Mouse (Mus musculus): ENCODE results near the gene Cwc25. TPM values are rescaled to one million over a fixed set of nuclear protein-coding genes. Genes with fewer than 3 reads are reported as not detected.
"Not testable (repeated sequence)": the region's sequence is repeated elsewhere in the genome, so short reads cannot be mapped to it uniquely, and the experiment has no call there.

Gene Cwc25
- polyA plus RNA-seq, 1 experiment, result 14.6 TPM

DNA sequence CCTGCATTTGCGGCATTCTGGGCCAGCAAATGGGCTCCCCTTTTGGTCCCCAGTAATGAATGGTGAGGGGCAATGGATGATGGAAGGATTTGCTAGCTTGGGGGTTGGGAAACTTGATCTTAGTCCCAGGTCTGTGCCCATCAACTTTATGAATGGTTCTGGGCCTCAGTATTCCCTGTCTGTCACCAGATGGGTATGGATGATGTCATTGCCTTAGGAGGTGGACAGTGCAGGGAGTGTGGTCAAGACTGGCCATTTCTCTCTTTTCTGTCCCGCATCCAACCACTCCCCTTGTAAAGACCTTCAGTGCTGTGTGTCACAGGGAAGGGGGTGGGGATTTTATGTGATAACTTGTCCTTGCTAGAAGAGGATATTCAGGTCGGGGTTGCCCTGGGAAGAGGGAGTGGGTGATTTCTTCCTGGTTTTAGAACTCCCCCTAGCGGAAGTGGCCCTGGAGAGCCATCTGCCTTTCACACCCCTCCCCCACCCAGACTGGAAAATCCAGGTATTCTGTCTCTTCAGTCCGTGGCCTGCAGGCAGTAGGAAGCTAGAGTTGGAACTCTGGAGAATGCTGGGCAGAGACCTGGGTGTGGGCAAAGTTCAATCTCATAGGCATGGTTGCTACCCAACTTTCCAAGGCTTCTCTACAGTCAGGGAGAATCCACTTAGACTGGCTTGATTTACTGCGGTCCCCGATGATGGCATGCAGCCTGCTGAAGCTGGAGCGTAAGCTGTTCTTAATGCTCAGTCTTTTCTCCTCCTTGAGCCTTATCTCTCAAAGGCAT lies 35.2 kb upstream of the Cwc25 start:
- Histone ChIP-seq H3K4me1 (peaks cover 71% of the 10 kb centered on the region), H3K9me3 (no peaks in the 10 kb centered on the region), H3K4me3 (replicated peaks) (peak overlapping the region; percentile 98), H3K36me3 (replicated peaks; ENCODE audit: low read length) (peaks cover 51% of the 10 kb centered on the region), H3K27me3 (replicated peaks) (no peaks in the 10 kb centered on the region)
- TF ChIP-seq GATA1 (IDR thresholded peaks at IDR 0.05; ENCODE audit: borderline replicate concordance, low read length) (no peak), FLI1 (IDR thresholded peaks at IDR 0.05; ENCODE audit: low read length) (no peak)

DNA sequence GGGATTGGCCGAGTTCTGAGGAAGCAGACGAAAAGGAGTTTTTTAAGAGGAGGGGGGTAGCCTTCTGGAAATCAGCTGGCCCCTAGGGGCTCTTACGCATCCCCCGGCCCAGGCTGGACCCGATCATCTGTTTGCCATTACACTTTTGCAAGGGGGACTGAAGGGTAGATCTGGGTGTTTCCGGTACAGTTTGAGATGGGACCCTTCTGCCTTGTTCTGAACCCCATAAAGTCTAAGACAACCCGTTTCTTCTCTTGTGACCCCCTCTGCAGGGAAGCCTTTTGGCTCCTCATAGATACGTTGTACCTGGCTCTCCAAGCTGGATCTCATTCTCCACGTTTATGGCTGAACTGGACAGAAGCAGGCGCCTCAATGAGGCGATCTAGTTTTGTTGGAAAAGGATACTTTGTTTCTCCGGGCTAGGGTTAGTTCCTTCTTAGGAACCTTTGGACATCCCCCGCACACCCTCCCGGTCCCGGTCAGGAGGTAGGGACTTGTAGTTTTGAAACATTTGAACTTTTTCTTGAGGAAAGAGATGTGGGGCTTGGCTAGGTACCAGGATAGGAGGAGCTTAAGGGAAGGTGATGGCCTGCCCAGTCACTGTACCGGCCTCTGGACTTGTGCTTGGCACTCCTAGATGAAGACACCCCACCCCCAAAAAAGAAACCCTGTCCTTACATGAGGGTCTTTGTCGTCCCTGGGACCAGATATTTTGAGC lies 34.5 kb upstream of the Cwc25 start:
- TF ChIP-seq GATA1 (IDR thresholded peaks at IDR 0.05; ENCODE audit: borderline replicate concordance, low read length), result no peak
- no peak for TF ChIP-seq FLI1 (IDR thresholded peaks at IDR 0.05; ENCODE audit: low read length)
- Histone ChIP-seq H3K36me3 (replicated peaks; ENCODE audit: low read length) (peaks cover 43% of the 10 kb centered on the region), H3K27me3 (replicated peaks) (no peaks in the 10 kb centered on the region), H3K9me3 (no peaks in the 10 kb centered on the region), H3K4me3 (replicated peaks) (peak overlapping the region; percentile 98), H3K4me1 (peaks cover 70% of the 10 kb centered on the region)

GRCm38 (mm10) chr11:97799994-97800690 lies 33.8 kb upstream of the Cwc25 start:
- Histone ChIP-seq H3K4me1 (peaks cover 64% of the 10 kb centered on the region), H3K27me3 (replicated peaks) (no peaks in the 10 kb centered on the region), H3K9me3 (no peaks in the 10 kb centered on the region), H3K36me3 (replicated peaks; ENCODE audit: low read length) (peaks cover 38% of the 10 kb centered on the region), H3K4me3 (replicated peaks) (peak overlapping the region; percentile 98)
- TF ChIP-seq FLI1 (IDR thresholded peaks at IDR 0.05; ENCODE audit: low read length) (no peak), GATA1 (IDR thresholded peaks at IDR 0.05; ENCODE audit: borderline replicate concordance, low read length) (no peak)

DNA sequence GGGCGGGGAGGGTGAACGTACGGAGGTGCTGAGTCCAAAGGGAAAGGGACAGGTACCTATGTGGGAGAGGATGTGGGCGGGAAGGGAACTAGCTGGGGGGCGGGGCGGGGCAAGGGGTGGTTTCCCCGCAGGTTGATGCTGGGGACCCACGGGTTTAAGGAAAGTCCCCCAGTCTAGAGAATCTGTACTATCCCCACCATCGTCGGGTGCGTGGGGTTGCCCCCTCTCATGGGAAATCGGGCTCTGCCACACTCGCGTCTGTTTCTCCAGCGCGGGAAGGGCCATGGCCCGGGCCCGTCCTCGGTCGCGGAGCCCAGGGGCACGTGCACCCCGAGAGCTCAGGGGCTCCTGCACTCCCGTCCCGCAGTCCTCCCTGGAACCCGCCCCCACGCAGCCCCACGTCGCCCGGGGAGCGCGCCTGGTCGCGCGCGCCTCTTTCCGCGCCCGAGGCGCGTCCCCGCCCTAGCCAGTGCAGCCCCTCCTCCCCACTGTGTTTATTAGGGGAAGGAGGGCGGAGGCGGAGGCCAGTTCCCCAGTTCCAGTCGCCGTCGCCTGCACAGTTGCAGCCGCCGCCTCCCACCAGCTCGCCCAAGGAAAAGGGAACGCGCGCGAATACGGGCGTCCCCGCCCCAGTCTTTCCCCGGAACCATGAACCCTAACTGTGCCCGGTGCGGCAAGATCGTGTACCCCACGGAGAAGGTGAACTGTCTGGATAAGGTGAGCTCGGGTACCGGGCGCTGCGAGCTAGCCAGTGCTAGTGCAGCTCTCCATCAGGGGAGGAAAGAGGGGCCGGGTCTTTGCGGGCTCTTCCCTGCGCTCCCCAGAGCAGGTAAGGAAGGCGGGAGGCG lies 33.0 kb upstream of the Cwc25 start:
- peak overlapping the region; percentile 98 for H3K4me3 ChIP-seq (replicated peaks)
- no peaks in the 10 kb centered on the region for H3K27me3 ChIP-seq (replicated peaks)
- H3K4me1 ChIP-seq, result peaks cover 63% of the 10 kb centered on the region
- TF ChIP-seq GATA1 (IDR thresholded peaks at IDR 0.05; ENCODE audit: borderline replicate concordance, low read length) (no peak), FLI1 (IDR thresholded peaks at IDR 0.05; ENCODE audit: low read length) (no peak)
- H3K9me3 ChIP-seq, result no peaks in the 10 kb centered on the region
- peaks cover 31% of the 10 kb centered on the region for H3K36me3 ChIP-seq (replicated peaks; ENCODE audit: low read length)

GRCm38 (mm10) chr11:97798782-97799145 lies 32.4 kb upstream of the Cwc25 start, which contains the start of gene Lasp1:
Gene Lasp1, plus strand, starts transcription at chr11:97799000.
- Histone ChIP-seq H3K27me3 (replicated peaks) (no peaks in the 10 kb centered on the region), H3K9me3 (no peaks in the 10 kb centered on the region), H3K4me3 (replicated peaks) (peak within 1 kb of the TSS; percentile 98), H3K36me3 (replicated peaks; ENCODE audit: low read length) (peaks cover 25% of the 10 kb centered on the region), H3K4me1 (peaks cover 62% of the 10 kb centered on the region)
- TF ChIP-seq GATA1 (IDR thresholded peaks at IDR 0.05; ENCODE audit: borderline replicate concordance, low read length) (no peak), FLI1 (IDR thresholded peaks at IDR 0.05; ENCODE audit: low read length) (no peak)

DNA sequence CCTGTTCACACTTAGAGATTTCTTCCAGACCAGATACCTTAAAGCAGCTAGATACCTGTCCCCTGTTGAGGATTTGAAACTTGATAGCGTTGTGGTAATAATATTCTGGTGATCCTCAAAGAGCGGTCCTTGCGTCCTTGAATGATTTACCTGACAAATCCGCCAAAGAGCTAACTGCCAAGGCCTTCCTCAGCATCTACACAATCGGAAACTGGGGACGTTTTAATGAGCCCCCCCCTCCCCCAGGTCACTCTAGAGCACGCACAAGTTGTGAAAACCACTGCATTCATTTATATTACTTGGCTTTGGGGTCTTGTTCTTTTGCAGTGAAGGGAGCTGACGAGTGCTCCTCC lies 31.7 kb upstream of the Cwc25 start:
- peaks cover 19% of the 10 kb centered on the region for H3K36me3 ChIP-seq (replicated peaks; ENCODE audit: low read length)
- no peak overlapping the region for H3K4me3 ChIP-seq (replicated peaks)
- TF ChIP-seq FLI1 (IDR thresholded peaks at IDR 0.05; ENCODE audit: low read length) (no peak), GATA1 (IDR thresholded peaks at IDR 0.05; ENCODE audit: borderline replicate concordance, low read length) (no peak)
- H3K4me1 ChIP-seq, result peaks cover 58% of the 10 kb centered on the region
- H3K27me3 ChIP-seq (replicated peaks), result no peaks in the 10 kb centered on the region
- no peaks in the 10 kb centered on the region for H3K9me3 ChIP-seq

DNA sequence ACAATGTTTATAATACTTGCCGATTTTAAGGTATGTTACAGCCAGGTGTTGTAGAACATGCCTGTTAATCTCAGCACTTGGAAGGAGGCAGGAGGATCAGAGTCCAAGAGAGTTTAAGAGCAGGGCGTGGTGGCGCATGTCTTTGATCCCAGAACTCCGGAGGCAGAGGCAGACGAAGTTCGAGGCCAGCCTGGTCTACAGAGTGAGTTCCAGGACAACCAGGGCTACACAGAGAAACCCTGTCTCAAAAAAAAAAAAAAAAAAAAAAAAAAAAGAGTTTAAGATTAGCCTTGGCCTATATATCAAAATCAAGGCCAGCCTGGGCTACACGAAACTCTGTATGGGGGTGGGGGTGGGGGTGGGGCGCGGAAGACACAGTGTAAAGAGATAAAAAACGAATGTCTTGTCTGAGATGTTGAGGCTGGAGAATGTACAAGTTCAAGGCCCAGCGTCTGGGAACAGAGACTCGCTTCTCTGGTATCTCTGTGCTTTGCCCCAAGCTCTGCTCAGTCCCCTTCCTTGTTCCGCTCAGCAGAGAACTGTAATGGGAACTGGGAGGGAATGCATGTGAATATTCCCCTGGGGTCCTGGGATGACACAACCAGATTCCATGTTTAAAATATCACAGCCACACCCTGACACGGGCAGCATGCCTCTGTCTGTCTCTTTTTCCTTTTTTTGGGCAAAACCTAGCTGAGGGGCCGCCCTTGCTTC lies 31.2 kb upstream of the Cwc25 start:
- TF ChIP-seq FLI1 (IDR thresholded peaks at IDR 0.05; ENCODE audit: low read length) (no peak), GATA1 (IDR thresholded peaks at IDR 0.05; ENCODE audit: borderline replicate concordance, low read length) (no peak)
- Histone ChIP-seq H3K4me1 (peaks cover 58% of the 10 kb centered on the region), H3K27me3 (replicated peaks) (no peaks in the 10 kb centered on the region), H3K9me3 (no peaks in the 10 kb centered on the region), H3K4me3 (replicated peaks) (no peak overlapping the region), H3K36me3 (replicated peaks; ENCODE audit: low read length) (peaks cover 14% of the 10 kb centered on the region)

- H3K4me1 ChIP-seq, result peaks cover 54% of the 10 kb centered on the region
- H3K9me3 ChIP-seq, result no peaks in the 10 kb centered on the region
- H3K4me3 ChIP-seq (replicated peaks), result no peak overlapping the region
- peaks cover 8% of the 10 kb centered on the region for H3K36me3 ChIP-seq (replicated peaks; ENCODE audit: low read length)
- TF ChIP-seq GATA1 (IDR thresholded peaks at IDR 0.05; ENCODE audit: borderline replicate concordance, low read length) (no peak), FLI1 (IDR thresholded peaks at IDR 0.05; ENCODE audit: low read length) (no peak)
- no peaks in the 10 kb centered on the region for H3K27me3 ChIP-seq (replicated peaks)
Observed at GRCm38 (mm10) chr11:97796910-97797309, 30.6 kb upstream of the Cwc25 start.

DNA sequence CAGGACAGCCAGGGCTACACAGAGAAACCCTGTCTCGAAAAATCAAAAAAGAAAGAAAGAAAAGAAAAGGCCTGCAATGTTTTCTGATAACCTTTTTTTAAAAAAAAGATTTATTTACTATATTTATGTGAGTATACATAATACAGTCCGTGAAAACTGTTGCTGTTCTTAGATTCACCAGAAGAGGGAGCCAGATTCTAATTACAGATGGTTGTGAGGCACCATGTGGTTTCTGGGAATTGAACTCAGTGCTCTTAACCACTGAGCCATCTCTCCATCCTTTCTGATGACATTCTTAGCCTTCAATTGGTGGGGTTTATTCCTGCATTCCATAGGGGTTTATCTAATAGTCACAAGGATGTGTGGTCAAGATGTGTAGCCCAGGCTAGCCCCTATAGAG lies 26.8 kb upstream of the Cwc25 start:
- no peaks in the 10 kb centered on the region for H3K36me3 ChIP-seq (replicated peaks; ENCODE audit: low read length)
- H3K9me3 ChIP-seq, result no peaks in the 10 kb centered on the region
- H3K27me3 ChIP-seq (replicated peaks), result no peaks in the 10 kb centered on the region
- peaks cover 34% of the 10 kb centered on the region for H3K4me1 ChIP-seq
- no peak for TF ChIP-seq GATA1 (IDR thresholded peaks at IDR 0.05; ENCODE audit: borderline replicate concordance, low read length)
- no peak for TF ChIP-seq FLI1 (IDR thresholded peaks at IDR 0.05; ENCODE audit: low read length)
- no peak overlapping the region for H3K4me3 ChIP-seq (replicated peaks)

DNA sequence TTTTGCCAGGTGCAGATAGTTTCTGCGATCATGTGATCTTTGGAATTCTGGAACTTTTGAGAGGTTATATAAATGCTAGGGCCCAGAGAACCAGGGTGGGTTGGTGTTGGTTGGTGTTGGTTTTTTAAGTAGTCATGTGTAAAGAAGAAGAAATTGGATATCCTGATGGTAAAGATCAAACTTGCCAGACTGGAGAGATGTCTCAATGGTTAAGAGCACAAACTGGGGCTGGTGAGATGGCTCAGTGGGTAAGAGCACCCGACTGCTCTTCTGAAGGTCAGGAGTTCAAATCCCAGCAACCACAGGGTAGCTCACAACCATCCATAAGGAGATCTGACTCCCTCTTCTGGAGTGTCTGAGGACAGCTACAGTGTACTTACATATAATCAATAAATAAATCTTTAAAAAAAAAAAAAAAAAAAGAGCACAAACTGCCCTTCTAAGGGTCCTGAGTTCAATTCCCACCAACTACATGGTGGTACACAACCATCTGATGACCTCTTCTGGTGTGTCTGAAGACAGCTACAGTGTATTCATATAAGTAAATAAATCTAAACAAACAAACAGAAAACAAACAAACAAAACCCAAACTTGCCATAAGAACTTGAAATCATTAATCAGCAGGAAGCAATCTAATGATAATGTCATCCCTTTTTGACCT lies 24.6 kb upstream of the Cwc25 start:
- peaks cover 21% of the 10 kb centered on the region for H3K4me1 ChIP-seq
- H3K27me3 ChIP-seq (replicated peaks); H3K9me3 ChIP-seq; H3K4me3 ChIP-seq (replicated peaks); H3K36me3 ChIP-seq (replicated peaks; ENCODE audit: low read length): not testable (repeated sequence)

All from megakaryocyte, embryonic 14.5 days (primary cell).